Mouse (Mus musculus): ENCODE measurements at regions not wholly inside any gene's neighbourhood (a gene's known extent, or its start where the extent isn't known, plus 50 kb on each side); places are given as distances from the start of the nearest gene placed in this dataset.
"Not testable (repeated sequence)": the region's sequence is repeated elsewhere in the genome, so short reads cannot be mapped to it uniquely, and the experiment has no call there.

DNA sequence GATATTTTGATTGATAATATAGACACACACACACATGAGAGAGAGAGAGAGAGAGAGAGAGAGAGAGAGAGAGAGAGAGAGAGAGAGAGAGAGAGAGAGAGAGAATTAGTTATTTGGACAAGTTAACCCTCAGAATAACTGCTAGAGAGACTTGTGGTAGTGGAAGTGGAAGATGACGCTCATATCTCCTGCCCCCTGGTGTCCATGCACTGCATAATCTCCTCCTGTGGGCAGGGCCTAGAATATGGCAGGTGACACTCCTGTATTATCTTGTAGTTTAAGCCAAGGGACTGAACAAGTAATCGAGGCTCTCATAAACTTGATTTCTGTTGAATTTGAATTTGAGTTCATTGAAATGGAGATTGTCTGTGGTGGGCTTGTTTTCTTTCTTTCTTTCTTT lies 352.4 kb upstream of the Olfr1507 start:
- TF ChIP-seq CTCF, POLR2A (IDR thresholded peaks at IDR 0.05; ENCODE audit: insufficient read depth, low read depth, low read length): not testable (repeated sequence)

Data from olfactory bulb, adult 2 months (tissue).